Mouse (Mus musculus) neural tube, postnatal 0 days (tissue): Measurements from ENCODE around the gene Brap. TPM values are rescaled to one million over a fixed set of nuclear protein-coding genes. Genes with fewer than 3 reads are reported as not detected.

Experiments
- polyA plus RNA-seq: library from polyadenylated mRNA; unstranded; fragments of >200 nt; fragmentation: Nextera tagmentation; extraction: Ambion mirVana; gene quantifications from 2 replicates; pipeline ENCODE4 v1.2.1, GENCODE M21; 2015

Brap gene
- polyA plus RNA-seq: 35.0 and 36.5 TPM in 2 replicates

DNA sequence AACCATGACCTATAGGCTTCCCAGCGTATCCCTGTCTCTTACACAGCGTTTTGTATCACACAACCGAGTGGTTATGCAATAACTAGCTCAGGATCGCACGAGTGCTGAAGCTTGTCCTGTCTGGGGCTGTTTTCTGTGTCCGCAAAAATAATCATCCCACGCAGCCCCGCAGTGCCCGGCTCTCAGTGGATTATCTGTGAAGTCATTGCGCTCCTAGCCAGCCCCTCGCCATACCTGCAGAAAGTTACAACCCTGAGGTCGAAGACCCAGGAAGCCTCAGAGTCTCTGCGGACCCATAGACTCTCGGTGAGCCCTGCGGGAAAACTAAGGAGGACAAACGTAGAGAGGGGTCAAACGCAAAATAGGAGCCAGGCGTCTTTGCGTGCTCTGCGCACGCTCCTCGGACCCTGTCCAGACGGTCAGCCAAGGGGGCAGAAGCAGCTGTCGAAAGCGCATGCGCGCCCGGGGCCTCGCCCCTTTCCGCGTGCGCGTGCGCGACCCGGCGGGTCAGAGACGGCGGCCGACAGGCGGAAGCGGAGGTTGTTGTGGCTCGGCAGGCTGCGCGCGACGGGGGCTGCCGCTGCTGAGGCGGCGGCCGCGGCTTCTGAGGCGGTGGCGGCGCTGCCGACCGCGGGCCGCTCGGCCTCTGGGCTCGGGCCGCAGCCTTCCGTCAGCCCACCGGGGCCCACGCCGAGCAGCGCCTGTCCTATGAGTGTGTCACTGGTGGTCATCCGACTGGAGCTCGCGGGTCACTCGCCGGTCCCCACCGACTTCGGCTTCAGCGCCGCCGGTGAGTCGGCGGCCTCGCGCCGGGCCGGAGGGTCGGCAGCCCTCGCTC, at the start of gene Brap, which contains the start of gene Acad10:
Gene Brap (plus strand): TSS at position 505 of the 838 bp plus-strand sequence.
Gene Acad10 (minus strand): TSS at position 456 of the 838 bp plus-strand sequence.

DNA sequence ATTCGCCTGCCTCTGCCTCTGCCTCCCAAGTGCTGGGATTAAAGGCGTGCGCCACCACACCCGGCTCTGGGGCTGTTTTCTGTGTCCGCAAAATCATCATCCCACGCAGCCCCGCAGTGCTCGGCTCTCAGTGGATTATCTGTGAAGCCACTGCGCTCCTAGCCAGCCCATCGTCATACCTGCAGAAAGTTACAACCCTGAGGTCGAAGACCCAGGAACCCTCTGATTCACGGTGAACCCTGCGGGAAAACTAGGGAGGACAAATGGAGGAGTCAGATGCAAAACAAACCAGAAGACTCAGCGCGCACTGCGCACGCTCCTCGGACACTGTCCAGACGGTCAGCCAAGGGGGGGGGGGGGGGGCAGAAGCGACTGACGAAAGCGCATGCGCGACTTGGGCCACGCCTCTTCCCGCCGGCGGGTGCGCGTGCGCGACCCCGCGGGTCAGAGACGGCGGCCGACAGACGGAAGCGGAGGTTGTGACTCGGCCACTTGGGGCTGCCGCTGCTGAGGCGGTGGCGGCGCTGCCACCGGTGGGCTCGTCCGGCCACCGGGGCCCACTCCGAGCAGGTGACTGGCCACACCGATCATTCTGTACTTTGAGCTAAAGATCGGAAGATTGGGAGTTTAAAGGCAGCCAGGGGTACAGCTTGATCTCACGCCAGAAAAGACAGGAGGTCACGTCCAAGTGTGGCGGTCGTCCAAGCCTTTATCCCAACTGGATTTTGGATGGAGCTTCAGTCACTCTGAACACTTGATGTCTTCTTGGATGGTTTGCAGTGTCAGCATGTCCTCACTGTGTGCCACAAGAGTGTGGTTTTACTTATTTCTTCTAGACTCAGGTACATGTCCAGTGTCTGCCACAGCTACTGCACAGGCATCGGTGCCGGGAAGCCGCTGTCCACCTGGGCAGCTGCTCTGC, 41.5 kb upstream of the Brap start, which contains the start of gene Acad12:
Gene Acad12 (minus strand): TSS at position 347 of the 922 bp plus-strand sequence.

GRCm38 (mm10) chr5:121711174-121711927, 51.0 kb downstream of the Brap start, which contains the start of gene Atxn2:
Atxn2 (plus strand) TSS chr5:121711337.

Other genes with a start within 250 kb of the Brap start
- gene Tmem116, start 208.7 kb upstream of the Brap start, polyA plus RNA-seq: 2.5 and 2.7 TPM in 2 replicates
- 178 and 197 TPM in 2 replicates for gene Erp29, start 208.1 kb upstream of the Brap start, polyA plus RNA-seq
- gene Adam1b, start 157.1 kb upstream of the Brap start, polyA plus RNA-seq: not detected in 2 replicates
- gene Adam1a, start 115.1 kb upstream of the Brap start, polyA plus RNA-seq: 1.8 and 2.4 TPM in 2 replicates
- not detected in 2 replicates for gene Gm42878, start 115.1 kb upstream of the Brap start, polyA plus RNA-seq
- 52.9 and 61.8 TPM in 2 replicates for gene Mapkapk5, start 114.7 kb upstream of the Brap start, polyA plus RNA-seq
- 145 and 157 TPM in 2 replicates for gene Aldh2, start 66.7 kb upstream of the Brap start, polyA plus RNA-seq
- 1.7 and 1.9 TPM in 2 replicates for gene Acad12, start 41.6 kb upstream of the Brap start, polyA plus RNA-seq
- 1.2 and 1.7 TPM in 2 replicates for gene Acad10, start within 50 bp of the Brap start, polyA plus RNA-seq
- 108 and 110 TPM in 2 replicates for gene Atxn2, start 50.8 kb downstream of the Brap start, polyA plus RNA-seq
- gene Sh2b3, start 177.1 kb downstream of the Brap start, polyA plus RNA-seq: 8.2 TPM in 2 replicates
- 19.1 and 19.6 TPM in 2 replicates for gene Pheta1, start 188.4 kb downstream of the Brap start, polyA plus RNA-seq